Mouse (Mus musculus) left cerebral cortex, postnatal 14 days (tissue): ENCODE data around the gene Fam49a. TPM values are rescaled to one million over a fixed set of nuclear protein-coding genes. Genes with fewer than 3 reads are reported as not detected.

Experiments used
- DNase-seq, 2 experiments: peaks; one replicate each; pipeline ENCODE4 v3.0.0; 2021 to 2022; ENCODE audit warnings: low spot score in 2 of 2, mixed read lengths in 1 of 2
- intact Hi-C: fragments of 180-260 bp; cut with DNase I; formaldehyde crosslinking; loops from one replicate; pipeline ENCODE4 v1.15.1; 2025
- total RNA-seq, 2 experiments: library from RNA; stranded (reverse); gene quantifications; 2 replicates each; pipeline ENCODE4 v1.2.3; 2021

Gene Fam49a
- total RNA-seq, 2 experiments from 2014 or later, result 287 to 288 TPM

DNA sequence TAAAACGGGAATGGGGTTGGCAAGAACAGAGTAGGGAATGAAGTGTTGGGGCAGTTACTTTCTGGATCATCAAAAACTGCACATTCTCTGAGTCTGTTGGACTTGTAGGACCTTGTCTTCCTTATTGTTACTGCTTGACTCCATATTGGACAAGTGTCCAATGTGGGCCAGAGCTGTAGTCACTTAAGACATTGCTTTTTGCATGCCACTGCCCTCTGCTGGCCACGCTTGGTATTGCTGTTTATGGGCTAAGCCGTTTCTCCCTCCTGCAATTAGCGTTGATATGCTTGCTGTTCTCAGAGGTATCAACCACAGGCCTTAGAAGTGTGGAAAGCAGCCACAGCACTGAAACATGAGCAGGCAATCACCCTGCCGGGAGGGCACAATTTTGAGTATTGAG, 150.7 kb downstream of the Fam49a start:
- intact Hi-C loops, result no loop called here
- peak; percentile 73 to 79 for DNase-seq

DNA sequence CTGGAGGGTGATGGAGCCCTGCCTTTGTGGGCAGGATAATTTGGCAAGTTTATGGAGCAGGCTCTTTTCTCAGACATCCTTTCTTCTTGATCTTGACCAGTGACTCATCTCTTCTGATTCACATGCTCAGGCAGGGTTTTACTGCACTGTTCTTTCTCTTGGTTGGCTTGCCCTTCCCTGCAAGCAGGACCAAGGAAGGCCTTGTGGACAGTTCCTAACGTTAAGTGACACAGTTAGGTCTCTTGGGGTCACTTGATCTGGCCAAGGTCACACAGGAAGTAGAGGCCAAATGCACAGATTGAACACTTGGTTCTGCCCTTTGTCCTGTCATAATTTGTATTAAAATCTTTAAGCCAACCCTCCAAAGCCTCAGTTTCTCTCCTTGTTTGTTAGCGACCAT, 158.5 kb downstream of the Fam49a start:
- intact Hi-C loops, result loop anchor here (2.0 to 10.0 kb wide), 3 partner anchors 187 to 522 kb away; no protein-coding TSS in a partner anchor

DNA sequence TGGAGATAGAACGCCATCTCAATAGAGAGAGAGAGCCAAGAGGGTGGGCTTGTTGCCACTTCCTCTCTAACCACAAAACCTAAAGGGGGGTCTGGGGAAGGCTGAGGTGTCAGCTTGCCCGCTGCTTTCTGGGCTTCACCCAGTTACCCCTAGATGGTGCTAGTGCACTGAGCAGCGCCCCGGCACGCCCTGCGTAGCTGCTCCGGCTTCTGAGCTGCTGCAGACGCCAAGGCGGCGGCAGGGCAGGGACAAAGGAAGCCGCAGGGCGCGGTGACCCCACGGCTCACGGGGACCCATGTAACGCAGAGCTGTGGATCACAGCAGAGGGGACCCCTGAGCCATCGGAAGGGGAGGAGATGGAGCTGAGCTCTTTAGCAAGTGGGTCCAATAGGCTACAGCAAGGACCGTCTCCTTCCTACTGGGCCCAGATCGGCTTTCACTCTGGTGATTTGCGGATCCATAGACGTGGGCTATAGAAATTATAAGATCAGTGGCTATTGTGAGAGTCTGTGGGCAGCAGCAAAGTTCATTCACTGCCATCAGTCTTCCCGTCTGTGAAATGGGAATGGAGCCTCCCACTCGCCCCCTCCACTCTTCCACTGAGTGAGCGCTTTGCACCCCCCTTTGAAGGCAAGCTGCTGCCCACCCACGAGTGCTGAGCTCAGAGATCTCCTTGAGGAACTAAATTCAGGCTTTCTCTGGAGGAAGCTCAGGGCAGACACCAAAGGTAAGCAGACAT, 159.1 kb downstream of the Fam49a start:
- intact Hi-C loops, result loop anchor here (1.0 to 10.0 kb wide), 4 partner anchors 186 to 794 kb away; no protein-coding TSS in a partner anchor
- DNase-seq, result peak; percentile 83 to 88

More for the DNA sequence above, 158.5 kb downstream of the Fam49a start:
- DNase-seq, result no peak

DNA sequence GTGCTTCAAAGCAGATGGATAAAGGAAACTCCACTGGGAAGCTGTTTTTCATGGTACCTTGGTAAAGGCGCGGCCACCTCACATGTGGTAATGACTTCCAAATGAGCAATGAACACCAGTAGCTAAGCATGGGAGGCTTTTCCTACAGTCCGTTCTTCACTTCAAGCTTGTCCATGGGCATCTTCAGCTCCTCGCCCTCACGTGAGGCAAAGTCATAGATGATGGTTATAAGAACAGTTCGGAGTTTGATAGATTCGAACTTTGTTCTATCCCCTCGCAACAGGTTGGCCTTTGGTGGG, 159.6 kb downstream of the Fam49a start:
- intact Hi-C loops, result loop anchor here (1.0 to 10.0 kb wide), 4 partner anchors 186 to 794 kb away; no protein-coding TSS in a partner anchor
- DNase-seq, result no peak

DNA sequence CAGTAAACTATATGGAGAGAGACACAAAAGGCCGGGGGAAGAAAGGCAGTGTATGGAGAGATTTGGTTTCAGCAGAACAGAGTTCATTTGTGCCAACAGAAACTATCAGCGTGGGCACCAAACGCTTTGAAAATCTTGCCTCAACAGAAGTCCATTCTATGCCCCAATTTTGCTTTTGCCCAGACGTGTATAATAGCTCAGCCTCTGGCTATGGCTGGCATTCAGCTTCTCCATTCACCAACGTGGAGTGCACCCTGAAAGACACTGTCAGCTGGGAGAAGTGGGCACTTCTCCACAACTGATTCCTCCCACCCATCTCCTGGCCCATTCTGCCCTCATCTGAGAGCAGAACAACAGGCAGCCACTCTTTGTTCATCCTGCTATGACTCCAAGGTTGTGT, 163.2 kb downstream of the Fam49a start:
- DNase-seq, result no peak
- intact Hi-C loops, result loop anchor here (10.0 kb wide), 1 partner anchor 290 kb away; no protein-coding TSS in a partner anchor

DNA sequence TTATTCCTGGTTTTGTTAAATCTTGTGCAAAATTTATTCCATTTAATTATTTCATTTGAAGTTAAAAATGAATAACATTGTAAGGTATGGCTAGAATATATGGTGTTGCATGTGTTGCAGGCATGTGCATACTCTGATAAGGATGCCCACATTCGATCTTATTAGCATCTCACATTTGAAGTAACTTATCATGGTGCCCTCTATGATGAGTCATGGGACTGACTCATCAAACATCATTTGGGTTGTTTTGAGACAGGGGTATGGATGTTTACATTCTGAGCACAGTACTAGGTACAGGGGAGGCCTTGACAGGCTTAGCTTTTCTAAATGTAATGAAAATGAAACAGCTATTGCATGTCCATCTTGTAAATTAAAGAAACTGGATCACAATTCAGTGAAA, 165.3 kb downstream of the Fam49a start:
- no peak for DNase-seq
- intact Hi-C loops, result loop anchor here (10.0 kb wide), 1 partner anchor 288 kb away; no protein-coding TSS in a partner anchor

DNA sequence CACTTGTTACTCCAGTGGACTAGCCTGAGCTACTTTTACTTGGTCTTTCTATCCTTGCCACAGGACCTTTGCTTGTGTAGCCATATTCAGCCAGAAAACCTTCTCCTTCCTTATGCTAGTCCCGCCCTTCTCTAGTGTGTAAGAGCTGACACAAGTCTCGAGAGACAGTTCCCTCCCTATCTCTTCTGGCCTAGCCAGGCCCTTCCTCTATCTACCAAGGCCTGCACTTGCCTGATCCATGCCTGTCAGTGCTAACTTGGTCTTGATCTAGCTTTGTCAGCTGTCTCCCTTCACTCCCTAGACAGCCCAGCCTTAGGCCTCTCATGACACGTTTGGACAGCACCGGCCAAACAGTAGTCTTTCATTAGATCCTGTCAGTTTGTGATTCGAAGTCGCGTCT, 166.9 kb downstream of the Fam49a start:
- no peak for DNase-seq
- intact Hi-C loops, result loop anchor here (10.0 kb wide), 1 partner anchor 286 kb away; no protein-coding TSS in a partner anchor
